Mouse (Mus musculus) midbrain, embryonic 15.5 days (tissue): ENCODE measurements around the gene Mapk1. TPM values are rescaled to one million over a fixed set of nuclear protein-coding genes. Genes with fewer than 3 reads are reported as not detected.

Experiments
- ATAC-seq: fragments of 200-750 bp; cut with Nextera tagmentation; replicated peaks from 2 replicates; pipeline ENCODE4 v1.8.0; 2017; ENCODE audit warnings: moderate TSS enrichment
- H3K27ac ChIP-seq: fragments of 300-500 bp; sonication (generic); 2 replicates; pipeline ENCODE4 v1.5.1; 2015; ENCODE audit warnings: mild to moderate bottlenecking, inconsistent platforms
- H3K27me3 ChIP-seq: fragments of 300-500 bp; sonication (generic); replicated peaks from 2 replicates; pipeline ENCODE4 v1.6.1; 2015; ENCODE audit warnings: inconsistent platforms
- H3K36me3 ChIP-seq: fragments of 300-500 bp; sonication (generic); replicated peaks from 2 replicates; pipeline ENCODE4 v1.6.1; 2015; ENCODE audit warnings: inconsistent platforms
- H3K4me1 ChIP-seq: fragments of 300-500 bp; sonication (generic); 2 replicates; pipeline ENCODE4 v1.6.1; 2015; ENCODE audit warnings: inconsistent platforms
- H3K4me2 ChIP-seq: fragments of 300-500 bp; sonication (generic); 2 replicates; pipeline ENCODE4 v1.6.1; 2015; ENCODE audit warnings: inconsistent platforms, mild to moderate bottlenecking, moderate library complexity
- H3K4me3 ChIP-seq: fragments of 300-500 bp; sonication (generic); 2 replicates; pipeline ENCODE4 v1.5.1; 2015; ENCODE audit warnings: mild to moderate bottlenecking, inconsistent platforms
- H3K9ac ChIP-seq: fragments of 300-500 bp; sonication (generic); 2 replicates; pipeline ENCODE4 v1.6.1; 2015; ENCODE audit warnings: mild to moderate bottlenecking, inconsistent platforms
- H3K9me3 ChIP-seq: fragments of 300-500 bp; sonication (generic); 2 replicates; pipeline ENCODE4 v1.6.1; 2016; ENCODE audit warnings: inconsistent platforms
- WGBS: fragments of 180-500 bp; shearing (Covaris S2); methylation state at CpG from one replicate; pipeline ENCODE4 v1.1.7; 2015; ENCODE audit warnings: mixed read lengths; 5-methylcytosine and 5-hydroxymethylcytosine counted together
- polyA plus RNA-seq: library from polyadenylated mRNA; unstranded; fragments of >200 nt; fragmentation: Nextera tagmentation; extraction: Ambion mirVana; gene quantifications from 2 replicates; pipeline ENCODE4 v1.2.1, GENCODE M21; 2015

Mapk1 gene
- polyA plus RNA-seq: 180 and 182 TPM in 2 replicates

- Histone ChIP-seq H3K9me3 (no peaks in the 10 kb centered on the region), H3K9ac (peak within 1 kb of the TSS; percentile 80), H3K4me3 (peak within 1 kb of the TSS; percentile 96), H3K27me3 (no peaks in the 10 kb centered on the region), H3K4me2 (peak within 1 kb of the TSS; percentile 55), H3K4me1 (peaks cover 27% of the 10 kb centered on the region), H3K36me3 (no peaks in the 10 kb centered on the region), H3K27ac (peak within 1 kb of the TSS; percentile 95)
- 0% methylated on average over 35 of the region's 35 CpGs for WGBS
- ATAC-seq: peak; percentile 99
These were observed at the start of gene Mapk1 for GRCm38 (mm10) chr16:16983131-16983533. Gene Mapk1 (plus strand): TSS chr16:16983382.

- Histone ChIP-seq H3K4me1 (no peaks in the 10 kb centered on the region), H3K9me3 (no peaks in the 10 kb centered on the region), H3K27me3 (no peaks in the 10 kb centered on the region), H3K27ac (no peak overlapping the region), H3K36me3 (no peaks in the 10 kb centered on the region), H3K4me2 (no peak overlapping the region), H3K4me3 (no peak overlapping the region), H3K9ac (no peak overlapping the region)
- WGBS: 94% methylated on average over 9 of the region's 9 CpGs
- no peak for ATAC-seq
These were observed 43.6 kb upstream of the Mapk1 start for GRCm38 (mm10) chr16:16939543-16939942.

- Histone ChIP-seq H3K4me1 (no peaks in the 10 kb centered on the region), H3K27me3 (no peaks in the 10 kb centered on the region), H3K9ac (no peak overlapping the region), H3K4me2 (no peak overlapping the region), H3K9me3 (no peaks in the 10 kb centered on the region), H3K27ac (no peak overlapping the region), H3K36me3 (no peaks in the 10 kb centered on the region), H3K4me3 (no peak overlapping the region)
- no peak for ATAC-seq
- 93% methylated on average over 2 of the region's 2 CpGs for WGBS
These were observed 42.1 kb upstream of the Mapk1 start for GRCm38 (mm10) chr16:16941078-16941477.

- no peaks in the 10 kb centered on the region for H3K27me3 ChIP-seq
- no peaks in the 10 kb centered on the region for H3K9me3 ChIP-seq
- no peak overlapping the region for H3K27ac ChIP-seq
- H3K9ac ChIP-seq: no peak overlapping the region
- H3K4me3 ChIP-seq: no peak overlapping the region
- H3K36me3 ChIP-seq: no peaks in the 10 kb centered on the region
- no peak overlapping the region for H3K4me2 ChIP-seq
- no peak for ATAC-seq
- 11% methylated on average over 1 of the region's 5 CpGs for WGBS
- H3K4me1 ChIP-seq: no peaks in the 10 kb centered on the region
These were observed 24.6 kb upstream of the Mapk1 start for GRCm38 (mm10) chr16:16958575-16958974.

- H3K4me2 ChIP-seq: no peak overlapping the region
- no peaks in the 10 kb centered on the region for H3K9me3 ChIP-seq
- H3K4me1 ChIP-seq: no peaks in the 10 kb centered on the region
- no peak overlapping the region for H3K9ac ChIP-seq
- WGBS: 86% methylated on average over 6 of the region's 6 CpGs
- ATAC-seq: no peak
- no peak overlapping the region for H3K4me3 ChIP-seq
- H3K27me3 ChIP-seq: no peaks in the 10 kb centered on the region
- no peaks in the 10 kb centered on the region for H3K36me3 ChIP-seq
- H3K27ac ChIP-seq: no peak overlapping the region
These were observed 23.3 kb upstream of the Mapk1 start for GRCm38 (mm10) chr16:16959907-16960306.

GRCm38 (mm10) chr16:16965149-16965548 is 18.0 kb upstream of the Mapk1 start:
- H3K27ac ChIP-seq: no peak overlapping the region
- H3K4me3 ChIP-seq: no peak overlapping the region
- H3K36me3 ChIP-seq: no peaks in the 10 kb centered on the region
- ATAC-seq: no peak
- H3K4me1 ChIP-seq: no peaks in the 10 kb centered on the region
- no peaks in the 10 kb centered on the region for H3K9me3 ChIP-seq
- no peak overlapping the region for H3K9ac ChIP-seq
- H3K27me3 ChIP-seq: no peaks in the 10 kb centered on the region
- whole genome bisulfite sequencing: 67% methylated on average over 1 of the region's 1 CpGs
- no peak overlapping the region for H3K4me2 ChIP-seq

GRCm38 (mm10) chr16:16966290-16966689 is 16.9 kb upstream of the Mapk1 start:
- Histone ChIP-seq H3K27me3 (no peaks in the 10 kb centered on the region), H3K4me3 (no peak overlapping the region), H3K27ac (no peak overlapping the region), H3K4me1 (no peaks in the 10 kb centered on the region), H3K9me3 (no peaks in the 10 kb centered on the region), H3K9ac (no peak overlapping the region), H3K36me3 (no peaks in the 10 kb centered on the region), H3K4me2 (no peak overlapping the region)
- ATAC-seq: no peak

GRCm38 (mm10) chr16:16978061-16978460 is 5.1 kb upstream of the Mapk1 start:
- Histone ChIP-seq H3K4me1 (peaks cover 3% of the 10 kb centered on the region; the same call in 1 of the 2 replicates), H3K36me3 (no peaks in the 10 kb centered on the region), H3K27me3 (no peaks in the 10 kb centered on the region), H3K4me2 (no peak overlapping the region), H3K9me3 (no peaks in the 10 kb centered on the region; the same call in 1 of the 2 replicates), H3K27ac (no peak overlapping the region), H3K9ac (no peak overlapping the region), H3K4me3 (no peak overlapping the region)
- ATAC-seq: no peak
- WGBS: 81% methylated on average over 3 of the region's 3 CpGs

GRCm38 (mm10) chr16:16978765-16979164 is 4.4 kb upstream of the Mapk1 start:
- Histone ChIP-seq H3K4me2 (no peak overlapping the region), H3K27me3 (no peaks in the 10 kb centered on the region), H3K36me3 (no peaks in the 10 kb centered on the region), H3K4me1 (peaks cover 3% of the 10 kb centered on the region; the same call in 1 of the 2 replicates), H3K9me3 (no peaks in the 10 kb centered on the region; the same call in 1 of the 2 replicates), H3K9ac (no peak overlapping the region), H3K27ac (no peak overlapping the region), H3K4me3 (no peak overlapping the region)
- WGBS: 85% methylated on average over 2 of the region's 2 CpGs
- ATAC-seq: no peak

GRCm38 (mm10) chr16:16982636-16983035 is 546 bp upstream of the Mapk1 start:
- Histone ChIP-seq H3K36me3 (no peaks in the 10 kb centered on the region), H3K27me3 (no peaks in the 10 kb centered on the region), H3K4me1 (peaks cover 27% of the 10 kb centered on the region), H3K27ac (peak overlapping the region; percentile 95), H3K9me3 (no peaks in the 10 kb centered on the region), H3K4me3 (peak overlapping the region; percentile 96), H3K4me2 (peak overlapping the region; percentile 55), H3K9ac (peak overlapping the region; percentile 80)
- peak; percentile 76 for ATAC-seq
- WGBS: 17% methylated on average over 2 of the region's 2 CpGs

- Histone ChIP-seq H3K27ac (peak overlapping the region; percentile 95), H3K4me2 (peak overlapping the region; percentile 55), H3K9me3 (no peaks in the 10 kb centered on the region), H3K4me3 (peak overlapping the region; percentile 96), H3K36me3 (no peaks in the 10 kb centered on the region), H3K4me1 (peaks cover 27% of the 10 kb centered on the region), H3K9ac (peak overlapping the region; percentile 80), H3K27me3 (no peaks in the 10 kb centered on the region)
- peak; percentile 78 for ATAC-seq
- under 1% methylated on average over 67 of the region's 75 CpGs for WGBS
These were observed 596 bp downstream of the Mapk1 start for GRCm38 (mm10) chr16:16983534-16984422.

- Histone ChIP-seq H3K9ac (peak overlapping the region; percentile 80), H3K27ac (peak overlapping the region; percentile 95; the same call in 1 of the 2 replicates), H3K4me1 (peaks cover 27% of the 10 kb centered on the region), H3K9me3 (no peaks in the 10 kb centered on the region), H3K36me3 (no peaks in the 10 kb centered on the region), H3K27me3 (no peaks in the 10 kb centered on the region), H3K4me3 (peak overlapping the region; percentile 96), H3K4me2 (peak overlapping the region; percentile 55)
- ATAC-seq: no peak
- 22% methylated on average over 9 of the region's 9 CpGs for WGBS
These were observed 1.3 kb downstream of the Mapk1 start for GRCm38 (mm10) chr16:16984423-16984941.
